Mouse (Mus musculus): ENCODE data around the gene Sez6l2. TPM values are rescaled to one million over a fixed set of nuclear protein-coding genes. Genes with fewer than 3 reads are reported as not detected.

Gene Sez6l2
- total RNA-seq, 4 experiments from 2014 or later, result 433 to 476 (median 455) TPM

- DNase-seq (ENCODE audit: low spot score in 2 of 2), result peak in 1 of 2 experiments; percentile 4
Measured at GRCm38 (mm10) chr7:127007313-127008024, 57.1 kb downstream of the Sez6l2 start.

GRCm38 (mm10) chr7:127008239-127009019 lies 58.1 kb downstream of the Sez6l2 start:
- peak; percentile 88 to 89 for DNase-seq (ENCODE audit: low spot score in 2 of 2)

GRCm38 (mm10) chr7:127009307-127010085 lies 59.1 kb downstream of the Sez6l2 start:
- peak in 1 of 2 experiments; percentile 10 for DNase-seq (ENCODE audit: low spot score in 2 of 2)

- no peak for DNase-seq (ENCODE audit: low spot score in 2 of 2)
Measured at GRCm38 (mm10) chr7:127011051-127011450, 60.7 kb downstream of the Sez6l2 start.

GRCm38 (mm10) chr7:127011717-127012116 lies 61.4 kb downstream of the Sez6l2 start:
- DNase-seq (ENCODE audit: low spot score in 2 of 2), result no peak

GRCm38 (mm10) chr7:127012374-127012773 lies 62.0 kb downstream of the Sez6l2 start:
- no peak for DNase-seq (ENCODE audit: low spot score in 2 of 2)

- no peak for DNase-seq (ENCODE audit: low spot score in 2 of 2)
Measured at GRCm38 (mm10) chr7:127012845-127013244, 62.5 kb downstream of the Sez6l2 start.

GRCm38 (mm10) chr7:127013385-127013784 lies 63.0 kb downstream of the Sez6l2 start:
- DNase-seq (ENCODE audit: low spot score in 2 of 2), result no peak

GRCm38 (mm10) chr7:127014320-127014719 lies 64.0 kb downstream of the Sez6l2 start, which contains the start of gene Mvp:
Gene Mvp, minus strand, starts transcription at chr7:127014621.
- no peak for DNase-seq (ENCODE audit: low spot score in 2 of 2)

GRCm38 (mm10) chr7:127014993-127015392 lies 64.6 kb downstream of the Sez6l2 start:
- DNase-seq (ENCODE audit: low spot score in 2 of 2), result no peak

GRCm38 (mm10) chr7:127016081-127016480 lies 65.7 kb downstream of the Sez6l2 start:
- no peak for DNase-seq (ENCODE audit: low spot score in 2 of 2)

- DNase-seq (ENCODE audit: low spot score in 2 of 2), result no peak
Measured at GRCm38 (mm10) chr7:127016481-127016485, 65.9 kb downstream of the Sez6l2 start, which contains the start of gene Pagr1b. Gene Pagr1b, minus strand, starts transcription at chr7:127016484.

GRCm38 (mm10) chr7:127016486-127016938 lies 66.1 kb downstream of the Sez6l2 start:
- DNase-seq (ENCODE audit: low spot score in 2 of 2), result no peak

- DNase-seq (ENCODE audit: low spot score in 2 of 2), result peak; percentile 96 to 99
Measured at GRCm38 (mm10) chr7:127016971-127017949, 66.9 kb downstream of the Sez6l2 start, which contains the start of gene Pagr1a. Gene Pagr1a, minus strand, starts transcription at chr7:127017352.

GRCm38 (mm10) chr7:127017950-127018345 lies 67.6 kb downstream of the Sez6l2 start:
- no peak for DNase-seq (ENCODE audit: low spot score in 2 of 2)

GRCm38 (mm10) chr7:127018416-127019305 lies 68.3 kb downstream of the Sez6l2 start:
- no peak for DNase-seq (ENCODE audit: low spot score in 2 of 2)

GRCm38 (mm10) chr7:127019306-127019960 lies 69.1 kb downstream of the Sez6l2 start:
- no peak for DNase-seq (ENCODE audit: low spot score in 2 of 2)

GRCm38 (mm10) chr7:127020031-127020430 lies 69.7 kb downstream of the Sez6l2 start:
- DNase-seq (ENCODE audit: low spot score in 2 of 2), result no peak

Data from layer of hippocampus, adult 8-10 months (tissue).